Mouse (Mus musculus) thymus, adult 2 months (tissue): ENCODE data around the gene Pzp. TPM values are rescaled to one million over a fixed set of nuclear protein-coding genes. Genes with fewer than 3 reads are reported as not detected.

Experiments used
- DNase-seq: peaks from one replicate; pipeline ENCODE4 v3.0.0; 2021
- H3K27ac ChIP-seq: fragments of 200-500 bp; 2 replicates; pipeline ENCODE4 v1.5.1; 2012; ENCODE audit warnings: low read length, control low read depth; ENCODE audit not compliant: control insufficient read depth, insufficient read depth
- H3K27me3 ChIP-seq: fragments of 200-500 bp; 2 replicates; pipeline ENCODE4 v1.6.1; 2012; ENCODE audit warnings: mild to moderate bottlenecking, low read length, moderate library complexity, mixed read lengths; ENCODE audit not compliant: control insufficient read depth, insufficient read depth
- H3K36me3 ChIP-seq: fragments of 200-500 bp; 2 replicates; pipeline ENCODE4 v1.6.1; 2012; ENCODE audit warnings: mild to moderate bottlenecking, low read length, moderate library complexity; ENCODE audit not compliant: control insufficient read depth, insufficient read depth
- H3K4me1 ChIP-seq: fragments of 200-500 bp; replicated peaks from 2 replicates; pipeline ENCODE4 v1.6.1; 2012; ENCODE audit warnings: low read length; ENCODE audit not compliant: control insufficient read depth, insufficient read depth
- H3K4me3 ChIP-seq: fragments of 200-500 bp; 2 replicates; pipeline ENCODE4 v1.5.1; 2012; ENCODE audit warnings: mild to moderate bottlenecking, low read length, control low read depth, moderate library complexity; ENCODE audit not compliant: control insufficient read depth, insufficient read depth
- CTCF ChIP-seq: fragments of 200-500 bp; IDR thresholded peaks from 2 replicates; pipeline ENCODE4 v1.5.1; 2012; ENCODE audit warnings: mild to moderate bottlenecking, control low read depth, low read length, moderate library complexity, borderline replicate concordance; ENCODE audit not compliant: control insufficient read depth, poor library complexity, insufficient read depth; ENCODE audit errors: extremely low read depth
- POLR2A ChIP-seq: fragments of 200-500 bp; IDR thresholded peaks from 2 replicates; pipeline ENCODE4 v1.6.1; 2012; ENCODE audit warnings: mild to moderate bottlenecking, low read length, control low read depth, moderate library complexity; ENCODE audit not compliant: control insufficient read depth, poor library complexity, insufficient read depth; ENCODE audit errors: extremely low read depth
- WGBS: fragments of 180-500 bp; shearing (Covaris S2); methylation state at CpG from one replicate; pipeline ENCODE4 v1.1.7; 2018; 5-methylcytosine and 5-hydroxymethylcytosine counted together
- polyA plus RNA-seq: library from polyadenylated mRNA; depleted of rRNA; stranded (reverse); fragments of >200 nt; gene quantifications from 2 replicates; pipeline ENCODE4 v1.2.3, GENCODE M21; 2012; rRNA removed

Gene Pzp
- polyA plus RNA-seq, result 0.03 and 1.5 TPM in 2 replicates

- 92% methylated on average over 4 of the region's 4 CpGs for WGBS
- H3K4me3 ChIP-seq, result no peak within 1 kb of the TSS
- H3K27me3 ChIP-seq, result no peaks in the 10 kb centered on the region
- no peak for DNase-seq
- no peak within 1 kb of the TSS for H3K27ac ChIP-seq
- H3K36me3 ChIP-seq, result no peaks in the 10 kb centered on the region
- TF ChIP-seq POLR2A (no peak), CTCF (no peak)
- no peaks in the 10 kb centered on the region; the same call in 1 of the 2 replicates for H3K4me1 ChIP-seq
These were observed at the start of gene Pzp for GRCm38 (mm10) chr6:128526601-128527000. Gene Pzp (minus strand): TSS chr6:128526720.

- no peak for TF ChIP-seq CTCF
- TF ChIP-seq POLR2A, result no peak
- 97% methylated on average over 11 of the region's 11 CpGs for WGBS
These were observed 40.1 kb upstream of the Pzp start for GRCm38 (mm10) chr6:128566589-128566988.

GRCm38 (mm10) chr6:128554049-128554448, 27.5 kb upstream of the Pzp start:
- Histone ChIP-seq H3K27me3 (no peaks in the 10 kb centered on the region), H3K4me3 (no peak overlapping the region), H3K4me1 (no peaks in the 10 kb centered on the region; the same call in 1 of the 2 replicates), H3K36me3 (no peaks in the 10 kb centered on the region), H3K27ac (no peak overlapping the region)
- no peak for TF ChIP-seq CTCF
- no peak for TF ChIP-seq POLR2A
- DNase-seq, result no peak
- 9% methylated on average over 7 of the region's 7 CpGs for WGBS

More at GRCm38 (mm10) chr6:128566589-128566988, 40.1 kb upstream of the Pzp start:
- H3K4me3 ChIP-seq, result no peak overlapping the region
- no peaks in the 10 kb centered on the region for H3K27me3 ChIP-seq
- 0 out of 2 replicates have a peak, but pooled peaks cover 2% of the 10 kb centered on the region for H3K4me1 ChIP-seq
- DNase-seq, result no peak
- no peaks in the 10 kb centered on the region for H3K36me3 ChIP-seq
- no peak overlapping the region for H3K27ac ChIP-seq

- WGBS, result 87% methylated on average over 15 of the region's 15 CpGs
- H3K27ac ChIP-seq, result no peak overlapping the region
- no peaks in the 10 kb centered on the region for H3K27me3 ChIP-seq
- no peak for TF ChIP-seq POLR2A
- no peak for TF ChIP-seq CTCF
- H3K4me1 ChIP-seq, result no peaks in the 10 kb centered on the region
- no peak overlapping the region for H3K4me3 ChIP-seq
- no peak for DNase-seq
- no peaks in the 10 kb centered on the region for H3K36me3 ChIP-seq
These were observed 23.2 kb upstream of the Pzp start for GRCm38 (mm10) chr6:128549463-128550452.

GRCm38 (mm10) chr6:128548532-128548931, 22.0 kb upstream of the Pzp start:
- WGBS, result 97% methylated on average over 10 of the region's 10 CpGs
- Histone ChIP-seq H3K4me3 (no peak overlapping the region), H3K36me3 (no peaks in the 10 kb centered on the region), H3K27me3 (no peaks in the 10 kb centered on the region), H3K4me1 (no peaks in the 10 kb centered on the region), H3K27ac (no peak overlapping the region)
- TF ChIP-seq POLR2A (no peak), CTCF (no peak)
- no peak for DNase-seq

GRCm38 (mm10) chr6:128545402-128545801, 18.9 kb upstream of the Pzp start:
- H3K27ac ChIP-seq, result no peak overlapping the region
- 83% methylated on average over 4 of the region's 4 CpGs for WGBS
- no peaks in the 10 kb centered on the region for H3K4me1 ChIP-seq
- DNase-seq, result no peak
- no peak overlapping the region for H3K4me3 ChIP-seq
- H3K27me3 ChIP-seq, result no peaks in the 10 kb centered on the region
- H3K36me3 ChIP-seq, result no peaks in the 10 kb centered on the region
- TF ChIP-seq POLR2A (no peak), CTCF (no peak)

- no peaks in the 10 kb centered on the region for H3K27me3 ChIP-seq
- 80% methylated on average over 13 of the region's 13 CpGs for WGBS
- TF ChIP-seq CTCF, result no peak
- no peak for TF ChIP-seq POLR2A
- DNase-seq, result no peak
- H3K4me1 ChIP-seq, result no peaks in the 10 kb centered on the region
- no peak overlapping the region for H3K27ac ChIP-seq
- H3K4me3 ChIP-seq, result no peak overlapping the region
- no peaks in the 10 kb centered on the region for H3K36me3 ChIP-seq
These were observed 16.7 kb upstream of the Pzp start for GRCm38 (mm10) chr6:128543226-128543625.
